Mouse (Mus musculus) midbrain, embryonic 13.5 days (tissue): ENCODE measurements at regions not wholly inside any gene's neighbourhood (a gene's known extent, or its start where the extent isn't known, plus 50 kb on each side); places are given as distances from the start of the nearest gene placed in this dataset.
"Not testable (repeated sequence)": the region's sequence is repeated elsewhere in the genome, so short reads cannot be mapped to it uniquely, and the experiment has no call there.

ENCODE experiments used
- ATAC-seq: fragments of 200-750 bp; cut with Nextera tagmentation; 2 replicates; pipeline ENCODE4 v1.8.0; 2017; ENCODE audit warnings: mild to moderate bottlenecking, moderate TSS enrichment, moderate library complexity
- H3K27ac ChIP-seq: fragments of 300-500 bp; sonication (generic); 2 replicates; pipeline ENCODE4 v1.5.1; 2015; ENCODE audit warnings: inconsistent platforms, mild to moderate bottlenecking, moderate library complexity
- H3K27me3 ChIP-seq: fragments of 300-500 bp; sonication (generic); 2 replicates; pipeline ENCODE4 v1.6.1; 2015; ENCODE audit warnings: mild to moderate bottlenecking, inconsistent platforms
- H3K36me3 ChIP-seq: fragments of 300-500 bp; sonication (generic); 2 replicates; pipeline ENCODE4 v1.6.1; 2015; ENCODE audit warnings: mild to moderate bottlenecking, inconsistent platforms
- H3K4me1 ChIP-seq: fragments of 300-500 bp; sonication (generic); replicated peaks from 2 replicates; pipeline ENCODE4 v1.6.1; 2015; ENCODE audit warnings: inconsistent platforms
- H3K4me2 ChIP-seq: fragments of 300-500 bp; sonication (generic); replicated peaks from 2 replicates; pipeline ENCODE4 v1.6.1; 2015; ENCODE audit warnings: moderate library complexity, mild to moderate bottlenecking, inconsistent platforms
- H3K4me3 ChIP-seq: fragments of 300-500 bp; sonication (generic); replicated peaks from 2 replicates; pipeline ENCODE4 v1.5.1; 2015; ENCODE audit warnings: mild to moderate bottlenecking, inconsistent platforms
- H3K9ac ChIP-seq: fragments of 300-500 bp; sonication (generic); replicated peaks from 2 replicates; pipeline ENCODE4 v1.6.1; 2015; ENCODE audit warnings: mild to moderate bottlenecking, inconsistent platforms
- H3K9me3 ChIP-seq: fragments of 300-500 bp; sonication (generic); 2 replicates; pipeline ENCODE4 v1.6.1; 2016; ENCODE audit warnings: mild to moderate bottlenecking, inconsistent platforms
- WGBS: fragments of 180-500 bp; shearing (Covaris S2); methylation state at CpG from one replicate; pipeline ENCODE4 v1.1.7; 2015; 5-methylcytosine and 5-hydroxymethylcytosine counted together

DNA sequence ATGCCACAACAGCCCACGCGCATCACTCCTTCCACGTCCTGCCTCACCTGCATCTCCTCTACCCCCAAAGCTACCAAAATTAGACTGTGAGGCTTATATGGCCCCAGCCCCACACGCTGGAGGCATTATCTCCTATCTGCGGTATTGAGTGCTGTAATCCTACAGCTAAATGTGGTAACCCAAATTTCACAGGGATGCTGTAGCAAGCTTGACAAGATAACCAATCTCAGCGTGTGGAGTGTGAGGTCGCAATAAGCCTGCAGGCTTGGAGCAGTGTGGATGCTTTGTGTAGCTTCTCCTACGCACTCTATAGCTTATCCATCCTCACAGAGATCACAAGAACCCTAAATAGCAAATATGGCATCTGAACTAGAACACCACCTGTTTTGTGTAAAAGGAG, 251.2 kb upstream of the Kcnh8 start:
- H3K4me1 ChIP-seq = no peaks in the 10 kb centered on the region
- H3K9ac ChIP-seq = no peak overlapping the region
- H3K36me3 ChIP-seq = no peaks in the 10 kb centered on the region
- no peaks in the 10 kb centered on the region for H3K9me3 ChIP-seq
- 92% methylated on average over 8 of the region's 8 CpGs for WGBS
- H3K27ac ChIP-seq = no peak overlapping the region
- ATAC-seq = no peak
- H3K4me2 ChIP-seq = no peak overlapping the region
- H3K4me3 ChIP-seq = no peak overlapping the region
- no peaks in the 10 kb centered on the region for H3K27me3 ChIP-seq

DNA sequence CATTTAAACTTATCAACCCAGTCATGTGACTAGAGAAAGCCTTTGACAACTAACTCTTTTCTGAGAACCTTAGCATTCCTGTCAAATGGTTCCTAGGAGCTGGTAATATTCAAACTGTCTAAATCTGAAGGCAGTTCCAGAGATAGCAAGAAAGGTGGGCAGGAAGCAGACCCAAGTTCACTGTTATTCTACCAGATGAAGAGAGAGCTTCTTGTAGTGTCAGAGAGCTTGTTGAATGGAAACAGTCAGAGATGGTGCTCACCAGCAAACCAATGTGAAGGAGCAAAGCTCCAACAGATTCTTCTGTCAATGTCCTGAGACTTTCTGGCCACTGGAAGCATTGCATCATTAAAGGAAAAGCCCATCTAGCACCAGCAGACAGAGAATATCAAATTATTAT, 251.8 kb upstream of the Kcnh8 start:
- Histone ChIP-seq H3K36me3 (no peaks in the 10 kb centered on the region), H3K27me3 (no peaks in the 10 kb centered on the region), H3K9ac (no peak overlapping the region), H3K27ac (no peak overlapping the region), H3K4me2 (no peak overlapping the region), H3K4me1 (no peaks in the 10 kb centered on the region), H3K4me3 (no peak overlapping the region), H3K9me3 (no peaks in the 10 kb centered on the region)
- ATAC-seq = no peak

DNA sequence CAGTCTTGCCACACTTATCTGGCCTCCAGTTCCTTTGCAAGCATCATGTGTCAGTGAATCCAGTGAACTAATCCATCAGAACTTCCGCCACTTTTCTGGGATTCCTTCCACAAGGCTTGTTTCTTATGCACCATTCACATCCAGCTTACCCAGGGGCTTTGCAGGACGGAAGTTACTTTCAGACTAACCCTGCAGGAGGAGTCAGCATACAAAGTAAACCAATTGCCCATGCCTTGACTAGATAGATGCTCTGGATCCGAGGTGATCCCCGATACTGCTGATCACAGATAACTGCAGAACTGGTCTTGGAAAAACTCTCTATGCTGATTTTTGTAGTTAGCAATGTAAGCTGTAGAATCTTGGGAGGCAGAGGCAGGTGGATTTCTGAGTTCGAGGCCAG, 252.6 kb upstream of the Kcnh8 start:
- Histone ChIP-seq H3K4me3 (no peak overlapping the region), H3K36me3 (no peaks in the 10 kb centered on the region), H3K4me1 (no peaks in the 10 kb centered on the region), H3K4me2 (no peak overlapping the region), H3K9ac (no peak overlapping the region), H3K27ac (no peak overlapping the region), H3K27me3 (no peaks in the 10 kb centered on the region), H3K9me3 (no peaks in the 10 kb centered on the region)
- no peak for ATAC-seq
- 83% methylated on average over 5 of the region's 5 CpGs for WGBS

DNA sequence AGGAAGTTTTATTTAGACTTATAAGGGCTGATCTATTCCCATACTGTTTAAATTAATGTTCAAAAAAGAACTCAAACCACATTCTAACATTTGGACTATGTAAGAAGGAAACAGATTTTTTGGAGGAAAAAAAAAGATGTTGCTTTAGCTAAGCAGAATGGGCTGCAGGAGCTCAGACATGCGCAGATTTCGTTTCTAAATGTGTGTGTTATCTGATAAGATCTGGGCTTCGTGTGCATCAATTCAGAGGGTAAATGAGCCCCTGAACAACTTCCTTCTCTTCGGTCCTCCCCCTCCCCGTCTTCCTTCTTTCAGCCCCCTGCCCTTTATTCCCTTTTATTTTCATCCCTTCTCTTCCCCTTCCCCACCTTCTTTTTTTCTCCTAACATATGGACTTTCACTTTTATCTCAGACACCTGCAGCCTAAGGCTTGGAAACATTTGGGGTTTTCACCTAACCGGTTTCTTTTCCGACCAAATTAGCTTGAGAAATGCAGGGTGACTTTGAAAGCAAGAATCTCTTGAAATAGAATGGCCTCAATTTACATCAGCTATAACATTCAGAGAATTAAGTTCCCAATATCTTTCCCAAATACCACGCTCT, 253.9 kb upstream of the Kcnh8 start:
- Histone ChIP-seq H3K4me2 (no peak overlapping the region), H3K27me3 (no peaks in the 10 kb centered on the region), H3K4me3 (no peak overlapping the region), H3K9me3 (no peaks in the 10 kb centered on the region), H3K36me3 (no peaks in the 10 kb centered on the region), H3K27ac (no peak overlapping the region), H3K4me1 (no peaks in the 10 kb centered on the region), H3K9ac (no peak overlapping the region)
- WGBS = 78% methylated on average over 8 of the region's 8 CpGs
- ATAC-seq = no peak

DNA sequence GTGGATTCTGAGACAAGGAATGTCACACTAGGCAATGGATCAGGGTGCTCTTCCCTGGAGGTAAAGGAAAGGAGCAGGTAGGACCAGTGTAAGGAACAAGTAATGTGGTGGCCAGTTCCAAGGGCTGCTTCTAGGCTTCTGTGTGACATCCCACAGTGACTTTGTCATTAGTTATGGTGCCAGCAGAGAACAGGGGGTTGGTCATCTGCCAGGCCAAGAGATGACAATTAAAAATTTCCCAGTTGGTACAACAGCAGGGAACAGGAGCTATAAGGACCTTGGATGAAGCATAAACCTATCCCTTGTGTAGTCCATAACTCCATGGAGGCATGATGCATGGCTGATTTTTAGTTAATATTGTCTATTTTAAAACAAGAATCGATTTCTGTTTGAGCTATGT, 281.9 kb upstream of the Kcnh8 start:
- Histone ChIP-seq H3K9me3 (no peaks in the 10 kb centered on the region), H3K27me3 (no peaks in the 10 kb centered on the region), H3K36me3 (no peaks in the 10 kb centered on the region), H3K9ac (no peak overlapping the region), H3K4me2 (no peak overlapping the region), H3K27ac (no peak overlapping the region), H3K4me1 (no peaks in the 10 kb centered on the region), H3K4me3 (no peak overlapping the region)
- no peak for ATAC-seq
- 76% methylated on average over 1 of the region's 1 CpGs for WGBS

DNA sequence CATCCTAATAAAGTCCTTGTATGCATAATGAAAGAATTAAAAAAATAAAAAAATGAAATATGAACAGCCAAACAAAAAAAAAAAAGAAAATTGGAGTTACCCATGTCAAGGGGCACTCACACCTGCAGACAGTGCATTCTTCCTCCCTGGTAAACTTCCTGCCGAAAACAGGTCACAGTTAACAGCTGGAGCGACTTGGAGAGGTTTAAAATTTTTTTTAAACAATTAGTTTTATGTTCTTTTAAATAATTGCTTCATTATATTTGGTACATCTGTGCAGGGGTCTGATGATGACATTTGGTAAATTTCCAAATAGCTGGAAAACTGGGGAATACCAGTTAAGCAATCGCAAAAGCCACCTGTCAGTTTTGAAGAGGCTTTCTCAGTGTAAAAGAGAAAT, 285.5 kb upstream of the Kcnh8 start:
- no peak overlapping the region for H3K4me2 ChIP-seq
- no peak overlapping the region for H3K4me3 ChIP-seq
- WGBS = 86% methylated on average over 3 of the region's 3 CpGs
- no peaks in the 10 kb centered on the region for H3K4me1 ChIP-seq
- no peak for ATAC-seq
- no peaks in the 10 kb centered on the region for H3K9me3 ChIP-seq
- no peaks in the 10 kb centered on the region for H3K36me3 ChIP-seq
- H3K27ac ChIP-seq = no peak overlapping the region
- no peaks in the 10 kb centered on the region for H3K27me3 ChIP-seq
- H3K9ac ChIP-seq = no peak overlapping the region

DNA sequence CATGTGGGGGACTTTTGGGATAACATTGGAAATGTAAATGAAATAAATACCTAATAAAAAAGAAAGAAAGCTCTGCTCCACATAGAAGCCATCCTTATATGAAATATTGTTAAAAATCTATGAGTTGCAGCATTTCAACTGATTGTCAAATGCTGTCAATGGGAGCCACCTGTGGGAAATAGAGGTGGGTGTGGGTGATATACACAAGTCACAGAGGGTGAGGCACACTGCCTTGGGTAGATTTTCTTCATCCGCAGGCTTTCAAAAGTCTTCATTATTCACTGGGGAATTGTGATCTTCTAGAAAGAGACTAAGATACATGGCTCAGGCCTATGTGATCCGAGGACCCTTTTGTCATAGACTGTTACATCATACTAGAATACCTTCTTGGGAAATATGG, 286.6 kb upstream of the Kcnh8 start:
- Histone ChIP-seq H3K36me3 (no peaks in the 10 kb centered on the region), H3K4me1 (no peaks in the 10 kb centered on the region), H3K4me3 (no peak overlapping the region), H3K9me3 (no peaks in the 10 kb centered on the region), H3K27me3 (no peaks in the 10 kb centered on the region), H3K27ac (no peak overlapping the region), H3K4me2 (no peak overlapping the region), H3K9ac (no peak overlapping the region)
- WGBS = 87% methylated on average over 2 of the region's 2 CpGs
- no peak for ATAC-seq

DNA sequence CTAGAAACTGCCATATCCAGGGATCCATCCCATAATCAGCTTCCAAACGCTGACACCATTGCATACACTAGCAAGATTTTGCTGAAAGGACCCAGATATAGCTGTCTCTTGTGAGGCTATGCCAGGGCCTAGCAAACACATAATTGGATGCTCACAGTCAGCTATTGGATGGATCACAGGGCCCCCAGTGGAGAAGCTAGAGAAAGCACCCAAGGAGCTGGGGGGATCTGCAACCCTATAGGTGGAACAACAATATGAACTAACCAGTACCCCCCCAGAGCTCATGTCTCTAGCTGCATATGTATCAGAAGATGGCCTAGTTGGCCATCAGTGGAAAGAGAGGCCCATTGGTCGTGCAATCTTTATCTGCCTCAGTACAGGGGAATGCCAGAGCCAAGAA, 287.1 kb upstream of the Kcnh8 start:
- not testable (repeated sequence) for H3K27ac ChIP-seq, H3K4me1 ChIP-seq, H3K9ac ChIP-seq, H3K27me3 ChIP-seq, ATAC-seq, H3K9me3 ChIP-seq, H3K36me3 ChIP-seq, H3K4me3 ChIP-seq, H3K4me2 ChIP-seq
- 70% methylated on average over 2 of the region's 2 CpGs for WGBS

DNA sequence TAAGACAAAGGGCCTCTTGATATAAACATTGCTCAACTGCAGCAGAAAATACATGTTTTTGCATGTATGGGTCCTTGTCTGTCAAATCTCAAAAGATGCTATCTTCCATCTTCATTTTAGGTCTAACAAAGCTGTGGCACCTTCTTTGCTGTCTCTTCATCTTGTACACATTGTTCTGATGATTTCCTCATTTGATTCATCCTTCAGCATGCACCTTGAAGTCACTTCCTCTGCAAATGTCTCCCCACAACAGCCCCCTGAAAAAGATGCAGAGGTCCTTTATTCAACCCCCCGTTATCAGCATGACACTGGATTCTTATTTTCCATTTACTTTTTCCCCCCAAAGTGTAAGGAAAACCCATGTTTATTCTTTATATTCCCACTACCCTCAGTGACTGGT, 290.5 kb upstream of the Kcnh8 start:
- Histone ChIP-seq H3K4me1 (no peaks in the 10 kb centered on the region), H3K9ac (no peak overlapping the region), H3K4me3 (no peak overlapping the region), H3K27me3 (no peaks in the 10 kb centered on the region), H3K4me2 (no peak overlapping the region), H3K36me3 (no peaks in the 10 kb centered on the region), H3K27ac (no peak overlapping the region), H3K9me3 (no peaks in the 10 kb centered on the region)
- WGBS = 96% methylated on average over 1 of the region's 1 CpGs
- no peak for ATAC-seq

DNA sequence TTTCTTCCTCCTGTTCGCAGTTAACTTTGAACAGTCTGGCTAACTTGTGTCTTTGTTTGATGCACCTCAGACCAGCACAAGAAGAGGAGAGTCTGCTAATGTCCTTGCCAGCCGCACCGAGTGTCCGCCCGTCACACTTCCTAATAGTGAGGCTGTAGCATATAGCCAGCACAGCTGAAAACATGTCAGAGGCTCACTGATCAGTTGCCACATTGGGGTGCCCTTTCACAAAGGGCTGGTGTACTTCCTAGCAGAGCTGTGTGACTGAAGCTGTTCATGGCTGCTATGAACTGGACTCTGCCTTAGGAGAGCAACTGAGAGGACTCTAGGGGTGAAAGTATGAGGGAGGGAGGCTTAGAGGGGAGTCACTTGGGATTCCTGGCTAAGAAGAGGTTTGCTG, 293.7 kb upstream of the Kcnh8 start:
- H3K9ac ChIP-seq = no peak overlapping the region
- H3K4me2 ChIP-seq = no peak overlapping the region
- H3K27ac ChIP-seq = no peak overlapping the region
- H3K4me3 ChIP-seq = no peak overlapping the region
- ATAC-seq = no peak
- WGBS = 79% methylated on average over 5 of the region's 5 CpGs
- no peaks in the 10 kb centered on the region for H3K27me3 ChIP-seq
- no peaks in the 10 kb centered on the region for H3K4me1 ChIP-seq
- H3K36me3 ChIP-seq = no peaks in the 10 kb centered on the region
- no peaks in the 10 kb centered on the region for H3K9me3 ChIP-seq

DNA sequence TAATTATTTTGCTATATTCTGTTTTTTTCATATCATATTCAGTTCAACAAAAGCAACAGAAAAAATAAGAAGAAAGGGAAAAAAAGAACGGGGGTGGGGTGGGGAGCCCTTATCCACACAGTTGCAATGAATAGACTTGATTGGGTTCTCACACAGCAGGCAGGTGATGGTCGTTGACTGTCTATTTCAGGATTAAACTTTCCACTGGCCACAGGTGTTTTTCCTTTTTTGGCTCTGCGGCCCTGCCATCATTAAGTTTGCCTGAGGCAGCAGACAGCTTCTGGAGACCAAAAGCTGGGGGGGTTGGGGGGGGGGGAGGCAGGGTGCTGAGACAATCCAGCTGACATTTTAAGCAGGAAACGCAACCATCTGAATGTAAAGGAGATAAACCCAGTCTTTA, 298.4 kb upstream of the Kcnh8 start:
- H3K9me3 ChIP-seq = no peaks in the 10 kb centered on the region
- 78% methylated on average over 4 of the region's 4 CpGs for WGBS

DNA sequence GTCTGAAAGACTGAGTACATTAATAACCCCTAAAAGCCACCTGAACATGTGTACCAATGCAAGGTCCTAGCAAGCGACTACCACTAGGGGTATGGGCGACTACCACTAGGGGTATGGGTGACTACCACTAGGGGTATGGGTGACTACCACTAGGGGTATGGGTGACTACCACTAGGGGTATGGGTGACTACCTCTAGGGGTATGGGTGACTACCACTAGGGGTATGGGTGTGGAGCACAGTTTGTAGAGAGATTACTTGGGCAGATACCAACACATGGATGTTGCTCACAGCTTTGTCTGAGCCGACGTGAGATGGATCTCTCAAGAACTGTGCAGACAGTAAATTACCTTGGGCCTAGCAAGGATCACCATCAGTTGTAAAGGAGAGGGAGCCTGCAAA, 299.2 kb upstream of the Kcnh8 start:
- no peaks in the 10 kb centered on the region for H3K27me3 ChIP-seq
- H3K27ac ChIP-seq = no peak overlapping the region
- no peaks in the 10 kb centered on the region for H3K36me3 ChIP-seq
- no peak for ATAC-seq
- H3K9me3 ChIP-seq = no peaks in the 10 kb centered on the region
- H3K4me1 ChIP-seq = no peaks in the 10 kb centered on the region
- H3K4me2 ChIP-seq = no peak overlapping the region
- no peak overlapping the region for H3K4me3 ChIP-seq
- 98% methylated on average over 4 of the region's 4 CpGs for WGBS
- no peak overlapping the region for H3K9ac ChIP-seq

More for the DNA sequence above, 298.4 kb upstream of the Kcnh8 start:
- no peaks in the 10 kb centered on the region for H3K27me3 ChIP-seq
- no peak overlapping the region for H3K9ac ChIP-seq
- no peak overlapping the region for H3K27ac ChIP-seq
- no peak overlapping the region for H3K4me2 ChIP-seq
- H3K36me3 ChIP-seq = no peaks in the 10 kb centered on the region
- no peak for ATAC-seq
- H3K4me1 ChIP-seq = no peaks in the 10 kb centered on the region
- H3K4me3 ChIP-seq = no peak overlapping the region

DNA sequence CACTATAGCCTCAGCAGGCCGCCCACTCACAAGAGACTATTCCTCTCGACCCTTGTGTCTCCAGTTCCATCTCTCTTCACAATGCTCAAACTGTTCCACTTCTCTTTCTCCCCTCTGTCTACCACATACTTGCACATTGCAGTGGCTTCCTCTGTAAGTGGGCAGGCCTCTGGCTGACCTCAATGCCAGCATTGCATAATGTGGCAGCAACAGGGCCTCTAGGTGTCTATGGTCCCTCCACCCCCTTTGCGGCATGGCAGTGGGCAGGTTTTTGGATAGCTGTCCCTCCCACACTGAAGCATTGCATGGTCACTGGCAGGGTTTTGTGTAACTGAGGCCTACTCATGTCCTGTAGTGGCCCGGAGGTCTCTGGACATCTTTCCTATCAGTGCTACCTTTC, 302.7 kb upstream of the Kcnh8 start:
- no peak overlapping the region for H3K9ac ChIP-seq

More for the DNA sequence above, 302.7 kb upstream of the Kcnh8 start:
- no peak overlapping the region for H3K4me3 ChIP-seq
- ATAC-seq = no peak
- H3K9me3 ChIP-seq = no peaks in the 10 kb centered on the region
- H3K4me1 ChIP-seq = no peaks in the 10 kb centered on the region
- no peaks in the 10 kb centered on the region for H3K36me3 ChIP-seq
- WGBS = 88% methylated on average over 4 of the region's 4 CpGs
- no peak overlapping the region for H3K27ac ChIP-seq
- no peaks in the 10 kb centered on the region for H3K27me3 ChIP-seq
- no peak overlapping the region for H3K4me2 ChIP-seq
